Mouse (Mus musculus): ENCODE data around the gene Eci1.
"Not testable (repeated sequence)": the region's sequence is repeated elsewhere in the genome, so short reads cannot be mapped to it uniquely, and the experiment has no call there.

The Eci1 gene

DNA sequence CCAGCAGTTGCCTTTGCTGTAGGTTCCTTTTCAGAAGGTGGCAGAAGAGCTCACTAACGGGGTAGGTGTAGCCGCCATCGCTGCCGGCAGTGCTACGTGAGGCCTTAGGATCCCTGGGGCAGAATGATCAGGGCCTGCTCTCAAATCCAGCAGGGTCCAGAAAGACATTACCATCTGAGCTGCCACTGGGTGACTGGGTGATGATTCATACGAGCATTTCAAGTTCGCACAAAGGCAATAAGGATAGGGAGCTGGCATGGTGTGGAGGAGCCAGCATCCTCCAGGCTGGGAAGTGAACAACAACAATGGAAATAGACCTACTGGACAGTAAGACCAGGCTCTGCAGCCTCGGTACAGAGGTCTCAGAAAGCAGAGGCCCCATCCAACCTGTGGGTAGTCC lies 13.9 kb downstream of the Eci1 start:
- no peak for DNase-seq (ENCODE audit: low spot score in 2 of 2)

DNA sequence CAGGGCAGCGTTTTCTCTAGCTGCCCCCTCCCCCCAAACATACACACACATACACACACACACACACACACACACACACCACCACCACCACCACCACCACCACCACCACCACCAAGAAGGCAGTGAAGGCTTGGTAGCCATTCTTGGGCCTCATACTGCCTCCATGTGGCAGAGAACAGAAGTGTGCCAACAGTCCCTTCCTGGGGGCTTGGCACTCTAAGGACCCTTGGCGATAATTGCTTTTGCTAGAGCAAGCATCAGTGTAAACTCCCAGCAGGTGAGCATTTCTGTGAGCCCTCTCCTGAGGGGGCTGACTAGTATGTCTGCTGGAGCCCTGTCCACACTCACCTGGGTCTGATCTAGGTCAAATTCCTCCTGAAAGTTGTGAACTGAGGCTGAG lies 14.7 kb downstream of the Eci1 start:
- DNase-seq (ENCODE audit: low spot score in 2 of 2), result no peak

DNA sequence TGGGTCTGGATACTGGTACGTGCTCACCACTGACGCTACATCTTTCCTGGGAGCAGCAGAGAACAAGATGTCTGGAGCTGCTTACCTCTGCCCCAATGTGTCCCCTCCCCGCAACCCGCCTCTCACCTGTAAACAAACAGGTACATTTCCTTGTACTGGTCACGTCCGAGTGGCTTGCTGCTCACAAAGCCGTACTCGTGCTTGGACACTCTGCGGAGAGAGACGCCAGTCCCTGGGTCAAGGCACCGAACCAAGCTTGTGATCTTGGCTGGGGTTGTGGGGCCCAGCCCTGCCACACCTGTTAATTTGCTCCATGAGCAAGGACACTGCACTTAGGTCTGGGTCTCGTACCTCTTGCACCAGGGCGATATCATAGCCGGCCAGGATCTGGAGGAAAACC lies 15.7 kb downstream of the Eci1 start:
- DNase-seq (ENCODE audit: low spot score in 2 of 2), result no peak

DNA sequence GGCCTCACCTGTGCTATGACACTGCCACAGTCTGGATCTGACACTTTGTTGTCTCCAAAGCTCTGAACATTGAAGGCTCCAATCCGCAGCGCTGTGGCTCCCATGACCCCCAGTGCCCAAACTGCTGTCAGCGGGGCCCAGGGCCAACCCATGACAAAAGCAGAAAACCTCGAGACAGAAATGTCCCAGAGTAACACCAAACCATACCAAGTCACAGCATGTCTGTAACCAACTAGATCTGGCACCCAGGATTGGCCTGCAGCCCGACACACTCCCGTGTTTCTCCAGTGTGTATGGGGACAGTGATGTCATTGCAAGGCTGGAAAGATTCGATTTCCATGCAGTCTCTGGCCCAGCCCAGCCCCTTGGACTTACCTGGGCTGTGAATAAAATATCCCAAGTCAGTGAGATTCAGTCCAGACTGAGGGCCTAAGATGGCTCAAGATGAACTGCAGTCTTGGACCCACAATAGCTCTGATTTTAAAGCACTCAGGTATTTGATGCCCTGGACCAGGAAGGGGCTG lies 16.3 kb downstream of the Eci1 start, which contains the start of gene Dnase1l2:
Dnase1l2 (minus strand) TSS at position 474 of the 524 bp plus-strand sequence.
- no peak for DNase-seq (ENCODE audit: low spot score in 2 of 2)

DNA sequence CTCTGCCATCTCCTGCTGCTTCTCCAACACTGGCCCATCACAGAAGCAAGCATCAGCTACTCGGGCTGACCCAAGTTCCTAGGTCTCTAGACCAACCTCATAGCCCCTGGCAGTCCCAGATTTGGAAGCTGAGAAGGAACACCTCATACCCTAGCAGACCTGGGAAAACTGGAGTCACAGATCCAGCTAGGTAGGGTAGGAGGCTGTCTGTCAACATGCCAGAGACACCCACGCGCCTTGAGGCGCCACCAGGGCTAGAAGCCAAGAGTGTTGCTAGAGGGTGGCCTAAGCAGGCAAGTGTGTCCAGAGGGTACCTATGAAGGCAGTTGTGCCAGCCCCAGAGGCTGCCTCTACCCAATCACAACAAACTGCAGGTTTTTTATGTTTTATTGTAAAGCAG lies 17.0 kb downstream of the Eci1 start:
- no peak for DNase-seq (ENCODE audit: low spot score in 2 of 2)

DNA sequence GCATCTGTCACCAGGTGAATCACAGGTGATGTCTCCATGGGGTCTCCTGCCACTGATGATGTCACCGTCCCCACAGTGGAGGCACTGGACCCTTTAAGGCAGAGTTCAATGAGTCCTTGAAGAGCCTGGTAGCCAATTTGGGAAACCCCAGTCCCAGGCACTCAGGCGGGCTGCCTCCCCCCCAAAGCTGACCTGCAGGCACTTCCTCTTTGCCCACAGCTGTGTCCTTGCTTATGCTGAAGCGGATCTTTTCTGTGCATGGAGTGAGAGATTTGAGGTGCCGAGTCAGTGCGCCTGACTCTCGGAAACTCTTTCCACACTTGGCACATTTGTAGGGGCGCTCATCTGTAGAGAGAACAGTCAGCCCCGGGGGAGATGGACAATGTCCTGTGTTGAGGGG lies 20.1 kb downstream of the Eci1 start:
- no peak for DNase-seq (ENCODE audit: low spot score in 2 of 2)

DNA sequence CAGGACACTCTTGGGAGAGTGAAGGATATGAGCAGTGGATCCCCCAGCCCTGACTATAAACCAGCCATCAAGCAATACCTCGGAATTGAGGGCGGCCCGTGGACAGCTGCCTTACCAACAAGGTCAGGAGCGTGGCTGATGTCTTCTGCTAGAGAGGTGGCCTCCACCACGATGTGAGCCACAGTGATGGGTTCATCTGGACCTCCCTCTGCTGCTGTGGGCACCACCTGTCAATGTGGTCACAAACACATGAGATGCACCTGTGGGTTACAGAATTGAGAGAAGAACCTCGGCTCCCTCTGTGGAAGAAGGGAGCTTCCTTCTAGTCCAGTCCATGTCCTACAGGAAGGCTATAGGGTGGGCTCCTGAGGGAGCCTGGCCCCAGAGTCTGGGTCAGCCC lies 23.1 kb downstream of the Eci1 start:
- DNase-seq (ENCODE audit: low spot score in 2 of 2), result no peak

DNA sequence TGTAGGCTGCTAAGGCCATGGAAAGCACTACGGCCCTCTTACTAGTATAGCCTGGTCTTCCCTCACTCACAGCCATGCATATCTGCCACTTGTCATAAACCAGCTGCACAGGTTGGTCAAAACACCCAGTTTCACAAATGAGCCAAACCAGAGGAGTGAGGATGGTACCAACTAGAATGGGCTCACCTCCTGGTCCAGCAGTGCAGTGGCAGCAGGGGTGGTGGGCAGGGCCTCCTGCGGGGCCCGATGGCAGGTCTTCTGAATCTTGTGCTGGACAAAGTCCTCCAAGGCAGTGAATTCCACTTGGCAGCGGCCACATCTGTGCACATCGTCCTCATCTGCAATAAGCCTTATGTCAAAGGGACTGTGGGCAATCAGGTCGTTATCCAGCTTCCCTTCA lies 24.8 kb downstream of the Eci1 start:
- no peak for DNase-seq (ENCODE audit: low spot score in 2 of 2)

DNA sequence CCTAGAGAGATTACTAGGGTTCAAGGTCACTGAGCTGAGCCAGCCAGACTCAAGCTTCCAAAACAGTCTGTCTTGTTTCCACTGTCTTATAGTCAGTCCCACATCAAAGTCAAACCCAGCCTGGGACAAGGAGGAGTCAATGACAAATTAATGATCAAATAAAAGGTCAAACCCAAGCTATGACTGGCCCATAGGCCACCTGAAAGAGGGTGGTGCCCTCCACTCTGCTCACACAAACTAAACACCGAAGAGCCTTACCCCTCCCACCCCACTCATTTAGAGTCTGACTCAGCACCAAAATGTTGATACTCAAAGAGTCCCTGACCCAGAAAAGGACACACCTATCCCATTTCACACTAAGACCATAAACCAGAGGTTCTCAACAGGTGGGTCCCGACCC lies 26.9 kb downstream of the Eci1 start:
- no peak for DNase-seq (ENCODE audit: low spot score in 2 of 2)

DNA sequence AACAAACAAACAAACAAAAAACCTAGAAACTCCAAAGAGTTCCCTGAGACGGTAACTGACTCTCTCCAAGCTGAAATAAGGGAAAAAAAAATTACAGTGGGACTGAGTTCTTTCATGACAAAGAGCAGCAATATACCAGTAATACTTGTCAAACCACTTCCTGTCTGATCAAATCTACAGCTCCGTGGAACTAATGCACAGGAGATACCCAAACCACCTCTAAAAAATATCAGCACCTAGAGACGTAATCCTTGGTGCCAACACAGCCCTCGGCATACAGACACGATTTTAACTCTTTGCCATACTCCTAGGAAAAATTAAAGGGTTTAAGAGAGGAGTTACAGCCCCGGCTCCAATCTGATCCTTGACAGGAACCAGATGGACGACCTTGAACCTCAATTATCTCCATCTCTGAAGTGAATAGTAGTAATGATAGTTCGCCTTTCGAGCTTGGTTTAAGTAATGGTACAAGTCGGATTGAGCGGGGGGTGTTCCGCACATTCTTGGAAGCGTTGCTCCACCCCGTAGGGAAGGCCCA lies 27.8 kb downstream of the Eci1 start:
- peak; percentile 23 to 45 for DNase-seq (ENCODE audit: low spot score in 2 of 2)

DNA sequence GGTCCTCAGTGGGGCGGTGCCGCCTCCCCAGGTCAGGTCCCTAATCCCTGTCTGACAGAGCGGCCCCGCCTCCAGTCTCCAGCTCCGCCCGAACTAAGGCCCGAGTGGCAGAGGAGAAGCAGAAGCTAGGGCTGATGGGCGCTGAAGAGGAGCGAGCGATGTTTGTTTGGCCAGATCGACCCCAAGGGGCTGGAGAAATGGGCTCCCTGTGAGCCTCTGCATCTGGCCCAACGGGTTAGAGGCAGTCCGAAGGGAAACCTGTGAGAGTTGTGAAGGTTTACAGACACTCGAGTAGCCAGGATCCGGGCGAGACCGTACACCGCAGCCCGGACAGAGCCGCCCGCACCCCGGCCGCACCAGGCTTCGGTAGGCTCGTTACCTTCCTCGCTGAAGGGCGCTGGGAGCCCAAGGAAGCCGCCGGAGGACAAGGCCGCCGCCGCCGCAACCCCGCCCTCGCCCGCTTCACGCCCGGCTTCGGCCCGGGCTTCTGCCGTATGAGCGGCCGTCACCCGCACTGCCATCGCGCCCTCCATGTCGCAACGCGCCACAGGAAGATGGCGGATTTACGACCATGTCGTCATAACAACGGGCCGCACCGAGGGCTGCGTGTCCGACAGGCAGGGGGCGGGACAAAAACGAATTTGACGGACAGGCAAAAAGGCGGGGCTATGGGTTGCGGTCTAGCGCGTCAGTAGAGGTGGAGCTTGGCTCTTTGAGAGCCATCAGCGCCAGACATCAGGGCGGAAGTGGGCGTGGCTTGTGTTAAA lies 28.5 kb downstream of the Eci1 start:
- peak; percentile 100 for DNase-seq (ENCODE audit: low spot score in 2 of 2)

DNA sequence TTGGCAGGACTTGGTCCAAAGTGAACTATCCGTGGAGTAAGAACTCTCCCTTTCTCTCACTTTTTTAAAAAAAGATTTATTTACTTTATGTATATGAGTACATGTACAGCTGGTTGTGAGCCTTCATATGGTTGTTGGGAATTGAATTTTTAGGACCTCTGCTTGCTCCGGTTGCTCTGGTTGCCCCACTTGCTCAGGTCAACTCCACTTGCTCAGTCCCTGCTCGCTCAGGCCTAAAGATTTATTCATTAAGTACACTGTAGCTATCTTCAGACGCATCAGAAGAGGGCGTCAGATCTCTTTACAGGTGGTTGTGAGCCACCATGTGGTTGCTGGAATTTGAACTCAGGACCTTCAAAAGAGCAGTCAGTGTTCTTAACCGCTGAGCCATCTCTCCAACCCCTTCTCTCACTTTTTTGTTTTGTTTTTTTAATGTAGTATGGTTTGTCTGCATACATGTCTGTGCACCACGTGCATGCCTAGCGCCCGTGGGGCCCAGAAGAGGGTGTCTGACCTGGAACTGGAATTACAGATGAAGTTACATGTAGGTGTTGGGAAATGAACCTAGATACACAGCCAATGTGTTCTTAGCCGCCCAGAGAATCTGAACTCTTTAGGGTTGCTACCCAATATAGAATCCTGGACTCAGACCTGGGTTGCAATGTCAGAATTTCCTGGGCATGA lies 29.2 kb downstream of the Eci1 start:
- DNase-seq (ENCODE audit: low spot score in 2 of 2), result not testable (repeated sequence)

DNA sequence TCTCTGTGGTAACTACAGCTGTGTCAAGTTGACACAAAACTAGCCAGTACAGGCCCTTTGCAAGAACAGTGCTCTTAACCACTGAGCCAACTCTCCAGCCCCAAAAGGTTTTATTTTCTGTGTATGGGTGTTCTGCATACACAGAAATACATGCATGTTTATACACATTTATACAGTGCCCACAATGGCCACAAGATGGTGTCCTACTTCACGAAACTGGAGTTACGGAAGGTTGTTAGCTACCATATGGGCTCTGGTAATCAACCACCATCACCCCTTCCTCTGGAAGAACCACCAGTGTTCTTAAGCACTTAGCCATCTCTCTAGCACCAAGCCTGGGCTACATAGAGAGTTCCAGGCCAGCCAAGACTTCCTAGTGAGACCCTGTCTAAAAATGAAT lies 35.1 kb downstream of the Eci1 start:
- DNase-seq (ENCODE audit: low spot score in 2 of 2), result peak; percentile 26 to 42

DNA sequence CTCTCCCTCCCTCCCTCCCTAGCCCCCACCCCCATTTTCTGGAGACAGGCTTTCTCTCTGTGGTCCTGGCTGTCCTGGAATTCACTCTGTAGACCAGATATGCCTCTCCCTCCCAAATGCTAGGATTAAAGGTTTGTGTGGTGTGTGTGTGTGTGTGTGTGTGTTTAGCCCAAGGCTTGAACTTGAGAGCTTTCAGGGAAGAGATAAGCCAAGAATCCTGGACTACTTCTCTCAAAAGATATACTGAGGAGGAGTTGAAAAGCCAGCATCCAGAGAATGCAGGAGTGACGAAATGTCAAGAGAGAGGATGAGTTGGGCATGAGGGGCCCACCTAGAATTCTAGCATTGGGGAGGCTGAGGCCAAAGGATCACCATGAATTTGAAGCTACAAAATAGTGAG lies 36.5 kb downstream of the Eci1 start:
- DNase-seq (ENCODE audit: low spot score in 2 of 2), result no peak

DNA sequence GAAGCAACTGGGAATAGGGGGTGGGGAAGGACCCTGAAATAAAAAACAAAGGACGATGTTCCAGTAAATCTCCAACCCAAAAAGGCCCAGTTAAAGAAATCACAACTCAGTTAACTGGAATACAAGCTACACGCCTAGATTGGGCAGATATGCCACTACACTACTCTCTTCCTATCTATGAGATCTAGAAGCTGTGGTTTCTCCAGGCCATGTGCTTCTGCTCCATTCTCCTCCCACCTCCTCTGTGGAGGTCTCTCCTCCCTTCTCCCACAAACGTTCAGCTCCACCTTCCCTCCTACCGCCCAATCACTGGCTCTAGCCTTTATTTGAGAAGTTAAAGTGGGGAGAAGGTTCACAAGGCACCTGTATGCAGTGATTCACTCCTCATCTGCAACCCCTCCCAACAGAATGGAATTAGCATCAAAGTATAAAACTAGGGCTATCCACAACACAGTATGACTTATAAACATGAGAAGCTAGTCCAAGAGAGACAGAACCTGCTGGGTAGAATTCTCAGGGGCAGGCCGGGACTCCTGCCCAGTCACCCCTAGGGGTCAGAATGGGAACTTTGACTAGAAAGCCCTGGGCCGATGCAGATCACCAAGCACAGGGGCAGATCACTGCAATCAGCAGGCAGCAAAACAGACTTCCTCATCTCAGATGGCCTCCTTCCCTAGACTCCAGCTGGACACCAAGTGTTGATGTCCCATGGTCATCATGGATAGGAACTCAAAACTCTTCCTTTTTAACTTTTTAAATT lies 37.1 kb downstream of the Eci1 start:
- DNase-seq (ENCODE audit: low spot score in 2 of 2), result no peak

DNA sequence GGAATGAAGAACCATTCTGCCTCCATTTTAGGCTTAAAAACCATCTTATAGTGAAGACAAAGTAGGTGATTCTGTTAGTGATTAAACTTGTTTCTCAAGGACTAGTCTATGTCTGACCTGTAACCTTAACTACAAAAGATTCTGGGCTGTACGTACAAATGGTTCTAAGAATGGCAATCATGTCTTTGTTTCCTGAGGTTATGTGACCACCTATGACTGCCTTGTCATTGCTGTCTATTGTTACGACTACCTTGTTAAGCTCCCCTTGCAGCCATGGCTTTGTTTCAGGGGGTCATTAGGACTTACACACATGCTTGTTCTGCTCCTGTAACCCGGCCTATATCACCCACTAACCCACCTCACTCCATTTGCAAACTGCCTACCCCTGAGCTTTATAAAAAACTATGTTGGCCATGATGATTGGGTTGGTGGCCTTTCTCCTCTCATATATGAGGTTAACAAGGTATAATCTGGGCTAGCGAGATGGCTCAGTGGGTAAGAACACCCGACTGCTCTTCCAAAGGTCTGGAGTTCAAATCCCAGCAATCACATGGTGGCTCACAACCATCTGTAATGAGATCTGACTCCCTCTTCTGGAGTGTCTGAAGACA lies 42.3 kb downstream of the Eci1 start:
- DNase-seq (ENCODE audit: low spot score in 2 of 2), result no peak

DNA sequence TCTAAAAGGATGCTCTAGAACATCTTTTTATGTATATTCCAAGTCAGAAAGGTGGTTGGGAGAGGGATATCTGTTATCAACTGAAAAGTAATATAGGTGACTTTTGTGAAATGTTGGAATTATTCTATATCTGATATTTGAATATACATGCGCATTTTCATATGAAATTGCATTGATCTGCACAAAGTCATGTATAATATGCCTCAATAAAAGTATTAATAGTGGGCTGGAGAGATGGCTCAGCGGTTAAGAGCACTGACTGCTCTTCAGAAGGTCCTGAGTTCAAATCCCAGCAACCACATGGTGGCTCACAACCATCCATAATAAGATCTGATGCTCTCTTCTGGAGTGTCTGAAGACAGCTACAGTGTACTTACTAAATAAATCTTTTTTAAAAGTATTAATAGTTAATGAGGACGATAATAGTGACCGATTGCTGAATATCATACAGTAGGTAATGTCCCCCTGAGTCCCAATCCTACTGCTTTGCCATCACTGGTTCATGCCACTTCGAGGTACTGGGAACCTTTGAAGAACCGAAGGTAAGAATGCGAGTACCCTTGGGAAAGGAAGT lies 43.0 kb downstream of the Eci1 start:
- DNase-seq (ENCODE audit: low spot score in 2 of 2), result no peak

DNA sequence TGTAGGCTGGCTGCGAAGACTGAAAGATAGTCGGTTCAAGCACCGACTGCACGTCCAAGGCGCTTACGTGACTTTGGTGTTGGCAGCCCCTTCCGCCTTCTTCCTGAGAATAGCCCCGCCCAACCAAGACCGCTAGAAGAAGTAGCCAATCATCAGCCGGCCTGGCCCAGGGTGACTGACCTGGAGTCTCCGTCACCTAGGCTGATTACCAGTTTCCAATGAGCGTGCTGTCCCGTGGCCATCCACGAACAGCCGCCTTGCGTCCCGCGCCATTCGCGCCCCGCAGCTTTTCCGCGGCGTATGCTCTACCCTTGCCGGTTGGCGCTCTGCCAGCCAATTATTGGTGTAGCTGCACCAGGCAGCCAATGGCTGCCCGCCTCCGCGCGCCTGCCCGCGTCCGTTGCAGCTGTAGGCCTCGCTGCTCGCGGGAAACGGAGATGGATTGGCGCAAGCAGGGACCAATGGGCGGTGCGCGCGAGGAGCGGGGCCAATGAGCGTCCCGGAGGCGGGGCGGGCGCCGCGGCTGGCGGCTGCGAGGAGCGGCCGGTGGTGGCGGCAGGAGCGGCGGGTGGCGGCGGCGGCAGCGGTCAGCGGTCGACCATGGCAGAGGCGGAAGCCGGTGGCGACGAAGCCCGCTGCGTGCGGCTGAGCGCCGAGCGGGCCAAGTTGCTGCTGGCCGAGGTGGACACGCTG lies 43.6 kb downstream of the Eci1 start, which contains the start of the genes E4f1 and Pgp:
E4f1 (minus strand) TSS at position 404 of the 693 bp plus-strand sequence.
Pgp (plus strand) TSS at position 483 of the 693 bp plus-strand sequence.
- DNase-seq (ENCODE audit: low spot score in 2 of 2), result peak; percentile 95 to 96

DNA sequence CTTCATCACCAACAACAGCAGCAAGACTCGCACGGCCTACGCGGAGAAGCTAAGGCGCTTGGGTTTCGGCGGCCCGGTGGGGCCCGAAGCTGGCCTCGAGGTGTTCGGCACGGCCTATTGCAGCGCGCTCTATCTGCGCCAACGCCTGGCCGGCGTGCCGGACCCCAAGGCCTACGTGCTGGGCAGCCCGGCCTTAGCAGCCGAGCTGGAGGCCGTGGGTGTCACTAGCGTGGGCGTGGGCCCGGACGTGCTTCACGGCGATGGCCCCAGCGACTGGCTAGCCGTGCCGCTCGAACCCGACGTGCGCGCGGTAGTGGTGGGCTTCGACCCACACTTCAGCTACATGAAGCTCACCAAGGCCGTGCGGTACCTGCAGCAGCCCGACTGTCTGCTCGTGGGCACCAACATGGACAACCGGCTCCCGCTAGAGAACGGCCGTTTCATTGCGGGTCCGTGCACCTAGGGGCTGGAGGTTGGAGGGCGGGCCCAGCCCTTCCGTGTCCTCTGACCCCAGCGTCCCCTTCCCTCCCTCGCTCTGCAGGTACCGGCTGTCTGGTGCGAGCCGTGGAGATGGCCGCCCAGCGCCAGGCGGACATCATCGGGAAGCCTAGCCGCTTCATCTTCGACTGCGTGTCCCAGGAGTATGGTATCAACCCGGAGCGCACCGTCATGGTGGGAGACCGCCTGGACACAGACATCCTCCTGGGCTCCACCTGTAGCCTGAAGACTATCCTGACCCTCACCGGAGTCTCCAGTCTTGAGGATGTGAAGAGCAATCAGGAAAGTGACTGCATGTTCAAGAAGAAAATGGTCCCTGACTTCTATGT lies 44.5 kb downstream of the Eci1 start:
- DNase-seq (ENCODE audit: low spot score in 2 of 2), result no peak

DNA sequence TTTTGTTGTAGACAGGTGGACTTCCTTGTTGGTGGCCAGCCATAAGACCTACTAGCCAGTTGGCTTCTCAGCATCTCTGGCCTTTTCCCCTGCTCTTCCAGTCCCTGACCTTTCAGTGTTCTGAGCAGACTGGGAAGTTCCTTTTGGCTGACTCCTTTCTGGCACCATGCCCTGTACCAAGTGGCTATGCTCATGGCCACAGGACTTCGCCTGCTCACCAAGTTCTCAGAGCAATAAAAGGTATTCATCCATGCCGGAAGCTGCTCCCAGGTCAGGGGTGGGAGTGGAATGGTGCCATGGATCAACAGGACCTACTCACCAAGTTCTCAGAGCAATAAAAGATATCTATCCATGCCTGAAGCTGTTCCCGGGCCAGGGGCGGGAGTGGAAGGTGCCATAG lies 46.1 kb downstream of the Eci1 start:
- no peak for DNase-seq (ENCODE audit: low spot score in 2 of 2)
